Mouse (Mus musculus) right cerebral cortex, adult 18-20 months (tissue): ENCODE measurements around the gene Banp.
A peak's percentile ranks its signal among the peaks of the same experiment; 100 is the strongest.

Experiments
- DNase-seq: peaks from one replicate; pipeline ENCODE4 v3.0.0; 2022; ENCODE audit warnings: mixed read lengths

The Banp gene

DNA sequence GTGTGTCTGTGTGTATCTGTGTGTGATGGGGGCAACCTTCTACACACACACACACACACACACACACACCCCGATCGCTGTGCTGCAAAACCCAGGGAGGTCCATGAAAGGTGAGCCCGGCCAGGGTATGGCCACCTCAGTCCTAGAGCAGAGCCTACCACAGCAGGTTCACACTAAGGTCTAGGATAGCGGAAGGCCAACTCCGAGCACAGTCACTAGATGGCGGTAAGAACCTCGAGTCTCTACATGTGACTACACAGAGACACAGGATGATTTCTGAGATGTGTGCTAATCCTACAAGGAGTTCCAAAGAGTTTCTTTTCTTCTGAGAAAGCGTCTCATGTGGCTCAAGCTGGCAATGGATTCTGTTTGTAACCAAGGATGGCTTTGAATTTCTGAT lies 22.2 kb upstream of the Banp start:
- DNase-seq, result peak; percentile 33

DNA sequence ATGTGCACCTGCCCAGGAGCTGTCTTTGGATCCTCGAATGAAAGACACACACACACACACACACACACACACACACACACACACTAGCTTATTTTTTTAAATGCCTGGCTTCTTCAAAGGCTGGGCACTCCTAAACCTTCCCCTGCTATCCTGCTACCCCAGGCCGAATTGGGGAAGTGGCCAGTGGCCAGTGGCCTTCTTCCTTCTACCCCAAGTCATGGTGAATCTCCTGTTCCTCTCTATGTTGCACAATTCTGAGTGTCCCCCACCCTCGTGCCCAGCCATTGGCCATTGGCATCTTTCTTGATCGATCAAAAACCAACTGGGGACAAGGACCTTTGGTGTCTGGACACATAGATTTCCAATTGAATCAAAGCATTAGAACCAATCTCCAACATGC lies 19.5 kb upstream of the Banp start:
- no peak for DNase-seq

DNA sequence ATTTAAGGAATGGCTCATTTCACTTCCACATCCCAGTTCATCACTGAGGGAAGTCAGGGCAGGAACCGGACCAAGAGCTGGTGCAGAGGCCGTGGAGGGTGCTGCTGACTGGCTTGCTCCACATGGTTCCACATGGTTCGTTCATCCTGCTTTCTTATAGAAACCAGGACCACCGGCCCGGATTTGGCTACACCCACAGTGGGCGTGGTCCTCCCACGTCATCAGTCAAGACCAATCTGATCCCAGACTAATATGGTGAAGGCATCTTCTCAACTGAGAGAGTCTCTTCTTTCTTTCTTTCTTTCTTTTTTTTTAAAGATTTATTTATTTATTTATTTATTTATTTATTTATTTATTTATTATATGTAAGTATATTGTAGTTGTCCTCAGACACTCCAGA lies 18.0 kb upstream of the Banp start:
- no peak for DNase-seq

DNA sequence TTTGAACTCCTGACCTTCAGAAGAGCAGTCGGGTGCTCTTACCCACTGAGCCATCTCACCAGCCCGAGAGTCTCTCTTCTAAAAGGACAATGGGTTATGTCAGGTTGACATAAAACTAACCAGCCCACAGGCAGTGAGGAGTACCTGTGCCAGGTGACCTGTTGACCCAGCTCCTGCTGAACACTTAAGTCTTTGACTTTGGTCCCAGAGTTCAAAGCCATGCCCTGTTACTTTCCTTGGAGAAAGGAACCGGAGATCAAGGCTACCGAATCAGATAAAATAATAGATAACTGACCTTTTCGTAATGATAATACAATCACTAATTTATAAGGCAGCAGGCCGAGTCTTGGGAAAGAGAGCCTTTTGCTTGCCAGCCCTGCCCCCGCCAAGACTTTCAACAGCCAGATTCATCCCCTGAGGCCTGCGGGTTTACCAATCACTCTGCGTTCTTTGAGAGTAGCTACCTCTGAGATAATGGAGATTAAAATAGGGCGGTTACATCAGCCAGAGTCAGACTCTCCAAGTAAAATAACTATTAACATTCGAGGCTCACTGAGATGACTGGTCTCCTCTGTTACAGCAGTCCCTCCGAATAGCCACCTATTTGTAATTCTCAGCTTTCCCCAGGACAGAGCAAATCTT lies 17.4 kb upstream of the Banp start:
- DNase-seq, result no peak

DNA sequence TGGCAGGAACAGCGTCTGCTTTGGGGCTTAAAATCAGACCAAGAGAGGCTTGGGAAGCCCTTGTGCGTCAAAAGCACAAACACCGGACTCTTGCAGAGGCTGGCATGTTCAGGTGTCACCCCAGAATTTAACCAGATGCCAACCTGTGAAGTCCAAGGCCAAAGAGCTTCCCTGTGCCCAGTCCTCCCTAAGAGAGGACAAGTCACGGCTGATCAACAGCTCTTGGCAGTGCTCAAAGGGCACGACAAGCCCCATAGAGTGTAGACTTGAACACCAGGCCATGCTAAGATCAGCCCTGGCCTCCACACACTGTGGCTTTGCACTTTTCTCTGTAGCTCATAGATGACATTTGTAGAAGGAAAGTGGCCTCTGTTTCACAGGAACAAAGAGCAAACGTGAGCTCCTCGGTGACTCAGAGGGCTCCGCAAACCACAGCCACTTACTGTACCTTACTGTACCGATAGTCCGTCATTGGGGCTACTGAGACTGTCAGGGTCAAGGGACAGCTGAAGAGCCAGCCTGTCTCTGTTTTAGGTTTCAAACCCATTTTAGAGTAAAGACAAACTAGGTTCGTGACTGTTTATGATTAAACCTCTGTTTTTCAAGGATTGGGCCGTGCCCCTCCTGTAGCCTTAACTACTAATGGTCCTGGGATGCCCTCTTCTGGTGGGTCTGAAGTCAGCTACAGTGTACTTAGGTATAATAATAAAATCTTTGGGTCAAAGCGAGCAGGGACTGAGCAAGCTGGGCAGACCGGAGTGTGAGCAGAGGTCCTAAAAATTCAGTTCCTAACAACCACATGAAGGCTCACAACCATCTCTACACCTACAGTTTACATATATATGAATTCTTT lies 16.7 kb upstream of the Banp start:
- DNase-seq, result no peak

DNA sequence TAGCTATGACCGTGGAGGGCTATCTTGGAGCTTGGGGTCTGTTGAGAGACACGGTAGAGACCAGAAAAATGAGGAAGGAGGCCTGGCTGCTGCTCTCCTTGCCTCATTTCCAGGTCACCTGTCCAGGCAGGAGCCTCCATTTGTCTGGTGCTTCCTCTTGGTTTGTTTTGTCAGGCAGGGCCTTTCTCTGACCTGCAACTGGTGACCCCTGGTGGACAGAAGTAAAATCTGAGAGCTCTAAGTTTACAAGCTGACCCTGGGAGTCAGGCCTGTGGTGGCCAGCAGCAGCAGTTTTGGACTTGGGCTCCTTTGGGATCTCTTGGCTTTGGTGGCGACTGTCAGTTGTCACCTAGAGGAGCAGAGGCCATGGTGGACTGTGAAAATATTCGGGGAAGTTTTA lies 15.0 kb upstream of the Banp start:
- DNase-seq, result no peak

DNA sequence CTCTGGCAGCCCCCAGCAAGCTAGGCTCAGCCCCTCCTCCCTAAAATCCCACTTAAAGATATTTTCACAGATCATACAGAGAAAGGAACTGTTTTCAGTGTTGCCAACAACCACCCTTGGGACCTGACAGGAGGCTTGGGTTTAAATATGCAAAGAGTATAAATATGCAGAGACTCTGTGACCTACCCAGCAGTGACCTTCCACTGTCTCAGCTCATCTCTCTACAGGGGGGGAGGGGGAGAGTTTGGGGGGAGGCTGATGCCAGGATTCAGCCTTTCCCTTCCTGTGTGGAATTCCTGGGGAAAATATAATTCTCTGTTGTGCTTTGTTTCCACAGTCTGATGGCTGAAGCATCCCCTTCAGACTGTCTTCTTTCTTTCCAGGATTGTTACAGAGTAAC lies 14.6 kb upstream of the Banp start:
- no peak for DNase-seq

DNA sequence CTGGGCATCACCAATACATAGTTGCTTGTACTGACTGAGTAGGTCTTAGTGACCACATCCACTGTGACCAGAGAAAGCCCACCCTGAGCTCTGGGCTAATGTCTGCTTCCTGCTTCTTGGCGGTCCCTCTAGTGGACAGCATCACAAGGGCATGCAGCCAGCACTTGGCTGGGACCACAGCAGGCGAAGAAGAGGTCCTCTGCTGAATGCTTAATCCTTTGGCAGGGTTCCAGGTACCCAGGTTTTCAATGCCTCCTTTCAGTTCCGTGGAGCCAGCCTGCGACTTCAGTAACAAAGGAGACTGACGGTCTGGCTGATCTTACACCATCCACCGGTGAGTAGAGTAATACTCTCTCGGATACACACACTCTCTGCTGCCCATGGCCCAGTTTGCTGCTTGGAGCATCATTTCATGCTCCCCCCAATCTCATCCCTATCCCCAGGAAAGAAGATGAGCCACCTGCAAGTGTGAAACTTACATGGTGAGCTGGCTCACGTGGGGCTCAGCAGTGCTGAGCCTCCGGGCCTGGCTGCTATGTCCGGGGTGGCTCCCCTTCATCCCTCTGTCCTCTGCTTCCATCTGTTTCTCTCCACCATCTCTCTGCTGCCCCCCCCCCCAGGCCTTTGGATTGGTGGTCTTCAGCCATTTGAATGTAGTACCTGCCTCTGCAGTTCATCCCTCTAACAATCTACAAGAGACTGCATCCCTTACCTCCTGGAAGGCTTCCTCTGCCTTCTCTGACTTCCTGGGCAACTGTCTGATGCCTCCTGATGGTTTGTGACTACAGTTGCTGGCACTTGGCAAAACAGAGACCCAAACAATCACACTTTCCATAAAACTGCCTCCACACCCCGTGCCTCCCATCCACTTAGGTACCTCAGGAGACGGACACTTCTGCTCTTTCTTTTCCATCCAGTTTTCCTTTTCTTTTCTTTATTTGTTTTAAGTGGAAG lies 13.9 kb upstream of the Banp start:
- DNase-seq, result peak; percentile 68

DNA sequence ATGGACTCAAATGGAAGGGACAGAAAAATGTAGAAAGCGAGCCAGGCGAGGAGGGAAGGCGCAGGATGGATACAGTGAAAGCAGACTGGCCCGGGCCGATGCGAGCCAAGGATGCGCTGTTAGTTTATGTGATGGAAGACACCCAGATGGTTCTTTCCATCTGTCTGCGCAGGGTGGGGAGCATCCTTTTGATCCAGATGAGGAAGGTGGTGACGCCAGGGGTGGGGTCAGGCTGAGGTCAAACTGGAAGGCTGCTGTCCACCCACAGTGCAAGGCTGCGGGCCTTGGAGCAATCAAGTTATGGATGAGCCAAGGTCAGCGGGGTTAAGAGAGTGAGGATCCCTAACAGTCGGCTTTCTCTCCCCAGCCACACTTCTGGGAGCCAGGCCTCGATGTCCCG lies 13.2 kb upstream of the Banp start:
- DNase-seq, result no peak

DNA sequence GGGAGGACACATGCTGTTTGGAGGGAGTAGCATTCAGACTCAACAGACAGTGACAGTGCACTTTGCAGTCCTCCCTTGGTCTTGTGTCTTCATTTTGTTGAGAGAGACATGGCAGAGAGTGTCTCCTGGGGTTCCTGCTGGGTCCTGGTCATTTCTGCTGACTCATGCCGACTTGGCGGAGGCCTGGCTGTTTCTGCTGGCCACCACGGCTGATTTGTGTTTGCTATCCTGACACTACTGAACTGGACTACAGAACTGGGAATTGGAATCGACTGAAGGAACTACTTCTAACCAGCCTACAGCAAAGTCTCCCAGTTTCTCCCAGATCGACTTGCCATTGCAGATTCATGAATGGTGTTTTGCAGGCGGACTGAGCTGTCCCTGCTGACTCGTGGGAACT lies 10.8 kb upstream of the Banp start:
- no peak for DNase-seq

DNA sequence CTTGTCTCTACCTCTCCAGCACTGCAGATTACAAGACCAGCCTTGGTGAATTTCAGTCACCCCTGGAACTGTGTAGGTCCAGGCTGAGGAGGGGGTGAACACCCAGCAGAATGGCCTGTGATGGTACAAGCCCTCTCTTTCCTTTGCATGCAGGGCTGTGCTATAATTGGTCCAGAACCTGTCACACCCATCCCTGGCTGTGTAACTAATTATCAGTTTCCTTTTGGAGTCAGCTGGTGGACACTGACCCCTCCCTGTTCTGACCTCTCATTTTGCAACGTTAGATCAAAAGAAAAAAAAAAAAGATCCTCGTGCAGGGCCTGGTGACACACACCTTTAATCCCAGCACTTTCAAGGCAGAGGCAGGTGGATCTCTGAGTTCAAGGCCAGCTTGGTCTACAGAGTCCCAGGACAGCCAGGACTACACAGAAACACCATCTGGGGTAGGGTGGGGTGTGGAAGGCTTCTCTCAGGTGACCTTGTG lies 6.5 kb upstream of the Banp start:
- DNase-seq, result no peak

DNA sequence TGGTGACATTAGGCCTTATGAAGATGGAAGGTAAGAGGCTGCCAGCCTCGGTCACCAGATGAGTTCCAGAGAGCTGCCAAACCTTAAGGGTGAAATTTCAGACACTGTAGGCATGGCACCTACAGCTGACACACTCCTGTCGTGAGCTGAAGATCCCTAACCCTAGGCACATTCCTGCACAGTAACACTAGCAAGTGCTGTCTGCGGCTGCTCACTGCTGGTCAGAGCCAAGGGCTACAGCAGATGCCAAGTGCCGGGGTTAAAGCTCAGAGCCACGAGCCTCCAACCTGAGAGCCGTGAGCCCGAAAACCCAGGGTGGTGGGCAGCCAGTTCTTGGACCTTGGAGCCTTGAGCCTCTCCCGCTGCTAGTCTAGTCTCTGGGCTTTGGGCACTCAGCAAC lies 5.8 kb upstream of the Banp start:
- no peak for DNase-seq

DNA sequence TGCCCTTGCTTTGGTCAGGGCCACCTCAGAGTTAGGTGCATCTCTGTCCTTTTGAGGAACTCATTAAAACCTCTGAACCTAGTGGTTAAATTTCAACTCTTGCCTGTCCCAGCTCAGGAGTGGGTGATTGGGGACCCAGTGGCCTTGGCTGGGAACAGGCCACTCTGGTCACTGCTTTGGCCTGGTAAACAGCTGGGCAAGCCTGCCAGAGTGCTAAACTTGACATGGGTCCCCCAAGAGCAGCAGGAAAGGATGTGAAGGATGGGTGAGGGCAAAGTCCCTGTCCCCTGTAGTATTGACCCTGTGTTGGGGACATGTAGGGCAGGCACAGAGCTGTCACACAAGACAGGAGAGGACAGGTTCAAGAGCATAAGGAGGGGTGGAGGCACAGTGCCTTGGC lies 4.7 kb upstream of the Banp start, which contains the start of gene Car5a:
Gene Car5a, minus strand, starts transcription at position 74 of the 400 bp plus-strand sequence.
- no peak for DNase-seq

DNA sequence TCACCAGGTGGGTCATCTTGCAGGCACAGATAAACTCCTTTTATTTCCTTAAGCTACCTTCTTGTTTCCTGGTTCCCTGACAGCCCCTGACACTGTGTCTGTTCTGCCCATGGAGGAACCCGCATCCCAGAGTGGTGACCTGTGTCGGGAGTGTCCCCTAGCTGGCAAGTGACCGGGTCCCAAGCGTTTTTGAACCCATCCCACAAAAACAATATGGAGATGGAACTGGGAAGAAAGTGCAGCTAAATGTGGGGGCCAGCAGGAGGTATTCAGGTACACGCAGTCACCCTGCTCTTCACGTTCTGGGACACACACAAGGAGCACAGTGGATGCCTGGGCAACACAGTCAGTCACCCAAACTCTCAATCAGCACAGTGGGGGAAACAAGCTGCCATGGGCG lies 3.2 kb upstream of the Banp start:
- DNase-seq, result no peak

DNA sequence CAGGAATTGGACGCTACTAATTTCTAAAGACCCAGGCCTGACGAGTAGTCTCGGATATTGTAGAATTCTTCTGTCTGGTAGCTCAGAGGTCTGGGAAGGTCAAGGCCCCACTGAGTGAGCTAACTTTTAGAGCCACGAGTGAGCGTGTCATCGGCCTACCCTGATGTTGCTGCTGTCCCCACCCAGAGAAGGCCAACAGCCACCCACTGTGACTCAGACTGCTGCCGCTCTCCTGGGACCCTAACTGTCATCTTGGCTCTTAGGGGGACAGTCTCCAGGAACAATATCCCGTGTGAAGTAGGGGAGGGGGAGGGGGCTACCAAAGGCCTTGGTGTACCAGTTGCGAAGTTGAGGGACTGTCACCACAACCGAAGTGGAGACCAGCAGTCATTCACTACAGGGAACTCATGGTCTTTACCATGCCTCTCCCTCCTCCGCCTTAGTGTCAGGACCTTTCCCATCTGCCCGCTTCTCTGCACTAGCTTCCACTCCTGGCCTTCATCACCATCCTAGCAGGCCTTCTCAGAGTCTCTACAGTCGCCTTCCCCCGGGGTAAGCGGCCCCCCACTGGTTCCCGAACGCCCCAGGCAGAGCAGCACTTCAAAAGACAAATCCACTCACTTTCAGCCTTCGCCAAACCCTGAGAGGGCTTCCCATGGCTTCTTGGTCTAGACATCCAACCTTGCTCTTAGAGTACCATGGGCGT lies 2.4 kb upstream of the Banp start:
- no peak for DNase-seq

DNA sequence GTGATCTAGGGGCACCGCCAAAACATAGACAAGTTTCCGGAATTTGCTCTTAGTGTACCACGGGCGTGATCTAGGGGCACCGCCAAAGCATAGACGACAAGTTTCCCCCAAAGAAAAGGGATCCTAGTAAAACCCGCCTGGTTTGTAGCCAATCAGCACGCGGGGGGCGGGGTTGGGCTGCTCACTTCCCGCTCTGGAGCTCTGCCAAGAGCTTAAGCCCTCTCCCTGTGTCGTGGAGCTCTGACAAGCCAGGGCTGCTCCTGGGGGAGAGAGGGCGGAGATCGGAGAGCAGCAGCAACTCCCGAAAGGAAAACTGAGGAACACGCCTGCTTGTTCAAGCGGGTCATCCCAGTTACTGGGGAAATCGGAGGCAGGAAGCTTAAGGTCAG lies 1.8 kb upstream of the Banp start:
- peak; percentile 70 for DNase-seq

DNA sequence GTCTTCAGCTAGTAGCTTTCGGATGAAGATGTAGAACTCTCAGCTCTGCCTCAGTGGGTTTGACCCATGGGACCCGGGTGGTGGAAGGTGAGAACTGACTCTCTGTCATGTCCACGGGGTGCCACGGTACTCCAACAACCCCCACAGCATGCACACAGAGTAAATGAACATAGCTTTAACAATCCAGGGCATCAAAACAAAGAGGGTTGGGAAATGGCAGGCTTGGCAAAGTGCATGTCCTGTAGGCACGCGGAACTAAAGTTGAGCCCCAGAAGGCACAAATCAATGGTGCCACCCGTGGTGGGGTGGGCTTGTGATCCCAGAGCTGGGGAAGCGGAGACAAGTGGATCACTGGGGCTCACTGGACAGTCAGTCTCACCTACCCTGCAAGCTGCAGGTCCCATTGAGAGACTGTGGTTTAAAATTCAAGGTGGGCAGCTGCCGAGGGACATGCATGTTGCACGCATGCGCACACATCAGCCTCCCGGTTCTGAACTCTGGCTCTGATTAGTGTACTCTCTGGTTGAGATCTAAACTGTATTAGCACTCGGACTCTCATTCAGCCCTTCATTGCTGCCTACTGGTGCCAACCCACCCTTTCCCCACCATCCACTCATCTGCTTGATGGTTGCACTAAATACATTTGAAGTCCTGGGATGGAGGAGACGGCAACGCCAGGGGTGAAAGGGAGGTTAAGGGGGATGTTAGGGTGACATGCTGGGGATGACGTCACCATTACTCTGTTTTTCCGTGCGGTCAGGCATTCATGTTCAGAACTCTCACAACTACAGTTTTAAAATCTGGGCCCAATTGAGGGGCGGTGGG lies 1.0 kb upstream of the Banp start:
- DNase-seq, result no peak

DNA sequence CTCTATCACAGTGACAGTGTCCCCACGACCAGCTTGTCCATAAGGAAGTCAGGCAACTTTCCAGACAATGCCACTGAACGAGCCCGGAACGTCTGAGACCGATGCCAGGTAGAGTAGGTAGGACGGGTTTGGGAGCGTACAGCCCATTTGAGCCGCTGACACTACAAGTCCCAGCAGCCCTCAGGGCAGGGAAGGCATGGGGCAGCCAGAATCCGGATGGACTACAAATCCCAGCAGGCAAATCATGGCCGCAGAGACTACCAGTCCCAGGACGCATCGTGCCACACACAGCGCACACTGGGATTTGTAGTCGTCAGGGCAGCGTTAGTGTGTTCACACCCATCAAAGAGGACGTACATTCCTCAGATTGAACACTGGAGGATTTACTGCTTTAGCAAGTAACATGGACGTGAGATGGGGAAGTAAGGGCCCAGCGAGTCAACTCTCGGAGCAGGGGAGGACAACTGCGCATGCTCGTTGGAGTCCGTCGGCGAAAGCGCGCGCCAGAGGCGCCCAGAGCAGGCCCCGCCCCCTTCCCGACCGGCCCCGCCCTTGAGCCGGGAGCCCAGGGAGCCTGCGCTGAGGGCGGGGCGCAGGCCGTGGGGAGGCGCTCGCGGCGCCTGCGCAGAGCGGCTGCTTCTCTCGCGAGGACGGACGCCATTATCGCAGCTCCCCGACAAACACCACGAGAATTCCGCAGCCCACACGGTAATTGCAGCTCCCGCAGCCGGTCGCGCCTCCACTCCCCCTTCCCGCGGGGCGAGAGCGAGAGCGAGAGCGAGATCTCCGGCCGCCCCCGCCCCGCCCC lies 595 bp downstream of the Banp start:
- DNase-seq, result peak; percentile 98

DNA sequence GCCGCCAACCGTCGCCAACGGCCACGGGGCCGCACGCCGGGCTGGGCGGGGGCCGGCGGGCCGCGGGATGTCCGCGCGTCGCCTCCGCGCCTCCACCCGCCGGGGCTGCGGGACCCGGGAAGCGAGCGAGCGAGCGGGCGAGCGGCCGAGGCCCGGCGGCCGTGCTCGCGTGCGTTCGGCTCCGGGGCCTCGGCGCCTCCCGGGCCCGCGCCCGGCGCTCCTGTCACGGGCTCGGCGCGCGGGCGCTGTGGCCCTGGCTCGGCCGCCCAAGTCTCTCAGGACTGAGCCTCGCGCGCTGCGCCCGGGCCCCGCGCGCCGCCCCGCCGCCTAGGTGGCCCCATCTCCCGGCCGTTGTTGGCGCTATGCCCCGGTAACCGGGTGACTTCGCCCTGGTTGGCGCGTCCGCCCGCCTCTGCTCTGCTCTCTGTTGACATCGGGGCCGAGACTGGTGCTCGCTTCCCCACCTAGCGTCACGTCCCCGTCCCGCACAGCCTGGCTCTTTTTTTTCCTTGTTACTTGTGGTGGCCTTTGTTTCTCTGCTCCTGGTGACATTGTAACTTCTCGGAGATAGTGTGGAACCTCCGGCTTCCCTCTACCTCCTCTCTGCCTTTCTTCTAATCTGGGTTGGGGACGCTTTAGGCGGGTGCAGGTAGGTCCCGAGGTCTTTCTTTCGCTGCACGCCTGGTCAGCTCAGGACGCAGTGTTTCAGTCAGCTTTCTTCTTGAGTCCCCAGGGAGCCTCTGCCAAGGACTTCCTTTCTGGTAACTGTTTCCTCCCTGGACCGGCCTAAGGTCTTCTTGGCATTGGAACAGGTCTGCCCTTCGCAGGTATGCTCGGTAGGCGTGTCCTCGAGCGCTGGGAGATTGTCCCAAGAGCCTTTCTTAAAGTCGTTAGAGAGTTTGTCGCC lies 1.5 kb downstream of the Banp start:
- DNase-seq, result peak; percentile 59

DNA sequence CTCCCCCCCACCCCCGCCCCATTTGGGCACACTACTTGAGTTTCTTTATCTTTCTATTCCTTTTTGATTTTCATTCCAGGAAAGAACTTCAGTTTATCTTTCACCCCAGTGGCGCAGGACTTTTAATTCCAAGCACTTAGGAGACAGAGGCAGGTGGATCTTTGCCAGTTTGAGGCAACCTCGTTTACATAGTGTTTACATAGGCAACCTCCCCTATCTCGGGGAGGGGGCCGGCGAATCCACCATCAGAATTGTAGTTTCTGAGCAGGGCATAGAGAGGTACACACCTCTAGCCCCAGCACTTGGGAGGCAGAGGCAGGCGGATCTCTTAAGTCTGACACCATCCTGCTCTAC lies 2.1 kb downstream of the Banp start:
- no peak for DNase-seq
